Mouse (Mus musculus): ENCODE data around the gene Ggt6.
"Not testable (repeated sequence)": the region's sequence is repeated elsewhere in the genome, so short reads cannot be mapped to it uniquely, and the experiment has no call there.

Gene Ggt6

GRCm38 (mm10) chr11:72436756-72437650 lies 1.7 kb downstream of the Ggt6 start:
- ATAC-seq (ENCODE audit: insufficient number of reproducible peaks, low FRiP score, low TSS enrichment), result no peak

DNA sequence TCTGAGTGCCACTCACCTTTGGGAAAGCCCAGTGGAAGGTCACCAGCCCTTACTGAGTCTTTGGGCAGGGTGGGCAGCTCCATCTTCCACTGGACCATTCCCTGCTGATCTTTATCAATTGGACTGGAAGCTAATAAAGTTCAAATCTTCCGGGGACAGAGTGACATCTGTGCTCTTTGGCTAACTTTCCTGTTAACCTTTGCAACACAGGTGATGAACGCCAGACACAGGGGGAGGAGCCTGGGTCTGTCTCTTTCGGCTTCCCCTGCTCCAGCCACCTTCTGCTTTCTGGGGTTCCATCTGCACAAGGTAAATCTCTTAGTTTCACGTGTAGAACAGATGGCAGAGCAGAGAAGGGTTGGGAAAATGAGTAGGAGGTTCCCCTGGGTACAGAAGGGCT lies 3.1 kb downstream of the Ggt6 start:
- ATAC-seq (ENCODE audit: insufficient number of reproducible peaks, low FRiP score, low TSS enrichment), result no peak

- ATAC-seq (ENCODE audit: insufficient number of reproducible peaks, low FRiP score, low TSS enrichment), result not testable (repeated sequence)
Observed at GRCm38 (mm10) chr11:72440597-72440964, 5.3 kb downstream of the Ggt6 start.

- ATAC-seq (ENCODE audit: insufficient number of reproducible peaks, low FRiP score, low TSS enrichment), result peak; percentile 87
Observed at GRCm38 (mm10) chr11:72440965-72441664, 5.8 kb downstream of the Ggt6 start, which contains the start of gene Mybbp1a. Gene Mybbp1a, plus strand, starts transcription at chr11:72441355.

- ATAC-seq (ENCODE audit: insufficient number of reproducible peaks, low FRiP score, low TSS enrichment), result no peak
Observed at GRCm38 (mm10) chr11:72446311-72447105, 11.2 kb downstream of the Ggt6 start.

GRCm38 (mm10) chr11:72447475-72447874 lies 12.1 kb downstream of the Ggt6 start:
- ATAC-seq (ENCODE audit: insufficient number of reproducible peaks, low FRiP score, low TSS enrichment), result no peak

- no peak for ATAC-seq (ENCODE audit: insufficient number of reproducible peaks, low FRiP score, low TSS enrichment)
Observed at GRCm38 (mm10) chr11:72452140-72452665, 16.9 kb downstream of the Ggt6 start.

- ATAC-seq (ENCODE audit: insufficient number of reproducible peaks, low FRiP score, low TSS enrichment), result no peak
Observed at GRCm38 (mm10) chr11:72453105-72453953, 18.0 kb downstream of the Ggt6 start.

DNA sequence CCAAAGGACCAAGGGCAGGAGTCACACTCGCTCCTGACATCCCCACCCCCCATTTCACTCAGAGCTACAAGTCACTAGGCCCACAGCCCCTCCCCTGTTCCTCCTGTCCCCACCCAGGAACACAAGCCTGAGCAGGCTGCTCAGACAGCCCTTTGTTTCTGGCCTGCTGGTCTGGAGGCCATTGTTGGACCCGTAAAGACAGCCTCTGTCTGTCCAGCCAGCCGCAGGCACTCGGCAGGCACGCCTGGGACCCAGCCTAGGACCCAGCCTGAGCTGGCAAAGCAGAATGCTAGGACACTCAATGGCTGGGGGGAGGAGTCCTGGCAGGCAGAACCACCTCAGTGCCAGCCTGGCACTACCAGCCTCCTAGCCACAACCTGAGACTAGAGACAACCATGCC lies 20.4 kb downstream of the Ggt6 start:
- ATAC-seq (ENCODE audit: insufficient number of reproducible peaks, low FRiP score, low TSS enrichment), result no peak

DNA sequence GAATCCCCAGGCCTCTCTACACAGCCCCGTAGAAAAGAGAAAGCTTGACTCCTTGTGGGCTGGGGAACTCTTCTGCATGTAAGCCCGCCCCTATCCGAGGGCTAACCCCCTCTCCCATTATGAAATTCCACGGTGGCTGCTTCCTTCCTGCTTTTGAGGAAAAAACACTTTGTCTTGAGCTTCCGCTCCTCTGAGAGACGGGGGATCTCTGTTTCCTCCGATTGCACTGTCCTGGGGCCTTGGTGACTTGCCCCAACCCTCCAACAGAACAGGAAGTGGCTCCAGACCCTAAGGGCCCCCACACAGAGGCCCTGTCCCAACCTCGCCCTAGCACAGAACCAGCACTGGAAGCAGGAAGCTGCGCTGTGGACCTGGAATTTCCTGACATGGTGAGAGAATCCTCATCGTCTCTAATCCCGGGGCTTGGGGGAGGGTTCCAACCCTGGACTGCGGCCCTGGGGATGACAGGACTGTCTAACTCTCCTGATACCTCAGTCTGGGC lies 22.7 kb downstream of the Ggt6 start:
- ATAC-seq (ENCODE audit: insufficient number of reproducible peaks, low FRiP score, low TSS enrichment), result no peak

DNA sequence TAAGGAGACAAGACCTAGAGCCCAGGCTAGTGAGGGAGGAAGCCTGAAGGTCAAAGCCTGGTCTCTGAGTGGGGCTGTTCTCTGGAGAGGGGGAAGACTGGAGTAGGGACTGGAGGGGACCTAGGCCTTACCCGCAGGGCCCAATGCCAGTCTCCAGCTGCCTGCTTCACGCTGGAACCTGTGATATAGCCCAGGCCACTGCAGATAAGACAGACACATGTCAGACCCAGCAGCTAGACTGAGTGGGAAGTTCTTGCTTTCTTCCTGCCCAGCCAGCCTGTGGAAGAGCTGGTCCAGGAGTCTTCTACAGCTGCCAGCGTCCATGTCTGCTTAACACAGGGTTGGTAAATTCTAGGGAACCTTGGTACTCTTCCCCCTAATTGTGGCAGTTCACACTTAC lies 23.2 kb downstream of the Ggt6 start:
- no peak for ATAC-seq (ENCODE audit: insufficient number of reproducible peaks, low FRiP score, low TSS enrichment)

DNA sequence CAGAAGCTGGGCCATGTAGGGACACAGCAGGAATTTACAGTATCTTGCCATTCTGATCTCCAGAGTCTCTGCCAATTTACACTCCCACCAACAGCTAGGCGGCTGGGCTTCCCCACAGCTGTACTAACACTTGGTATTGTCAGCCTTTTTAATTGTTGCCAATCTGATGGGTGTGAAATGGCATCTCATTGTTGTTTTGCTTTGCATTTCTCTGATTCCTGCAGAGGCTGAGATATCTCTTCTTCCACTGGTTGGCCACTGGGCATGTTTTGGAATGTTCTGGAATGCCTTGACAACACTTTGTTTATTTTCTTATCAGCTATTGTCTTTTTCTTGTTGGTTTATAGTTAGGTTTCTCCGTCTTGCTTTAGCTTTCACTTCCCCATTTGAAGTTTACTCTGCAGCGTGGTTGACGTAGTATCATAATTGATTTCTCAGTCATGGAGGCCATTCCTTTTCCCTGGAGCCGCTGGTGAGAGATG lies 26.2 kb downstream of the Ggt6 start:
- no peak for ATAC-seq (ENCODE audit: insufficient number of reproducible peaks, low FRiP score, low TSS enrichment)

DNA sequence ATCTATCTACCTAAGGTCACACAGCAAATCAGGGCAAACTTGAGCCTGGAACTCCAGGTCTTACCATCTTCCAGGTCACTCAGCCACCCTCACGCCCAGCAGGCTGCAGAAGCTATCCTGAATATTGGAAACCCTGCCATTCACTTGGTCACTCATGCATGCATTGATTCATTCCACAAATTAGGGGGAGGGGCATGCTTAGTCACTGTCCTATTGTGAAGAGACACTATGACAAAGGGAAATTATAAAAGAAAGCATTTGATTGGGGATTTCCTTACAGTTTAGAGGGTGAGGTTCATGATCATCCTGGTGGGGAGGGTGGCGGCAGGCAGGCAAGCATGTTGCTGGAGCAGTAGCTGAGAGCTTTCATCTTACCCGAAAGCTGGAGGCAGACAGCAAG lies 29.5 kb downstream of the Ggt6 start:
- no peak for ATAC-seq (ENCODE audit: insufficient number of reproducible peaks, low FRiP score, low TSS enrichment)

DNA sequence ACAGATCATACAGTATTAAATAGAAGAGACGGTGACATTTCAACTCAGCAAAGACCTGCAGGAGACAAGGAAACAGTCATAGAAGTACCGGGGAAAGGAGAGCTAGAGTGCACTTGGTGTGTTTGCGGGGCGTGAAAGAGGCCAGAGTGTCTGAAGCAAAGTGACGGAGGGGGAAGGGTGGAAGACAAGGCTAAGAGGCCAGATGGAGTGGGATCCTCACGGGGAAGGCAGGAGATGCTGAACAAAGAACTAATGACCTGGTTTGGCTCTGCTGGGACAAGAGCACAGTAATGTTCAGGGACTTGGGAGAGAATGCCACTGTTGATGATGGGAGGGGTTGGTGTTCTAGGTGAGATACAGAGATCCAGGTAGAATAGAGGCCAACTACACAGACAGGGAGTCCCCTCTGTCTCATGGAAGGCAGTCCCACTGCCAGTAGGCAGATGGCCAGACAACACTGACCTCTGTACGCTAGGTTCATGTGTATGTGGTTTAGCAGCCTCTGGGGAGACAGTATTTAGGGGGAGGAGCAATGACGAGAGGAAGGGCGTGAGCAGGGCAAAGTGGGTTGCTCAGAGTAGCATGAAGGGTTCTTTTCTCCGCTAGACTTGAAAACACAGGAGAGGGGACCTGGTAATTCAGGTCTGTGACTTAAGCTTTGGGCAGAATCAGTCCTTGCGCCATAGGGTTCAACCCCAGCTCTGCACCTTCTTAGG lies 30.8 kb downstream of the Ggt6 start:
- ATAC-seq (ENCODE audit: insufficient number of reproducible peaks, low FRiP score, low TSS enrichment), result no peak

DNA sequence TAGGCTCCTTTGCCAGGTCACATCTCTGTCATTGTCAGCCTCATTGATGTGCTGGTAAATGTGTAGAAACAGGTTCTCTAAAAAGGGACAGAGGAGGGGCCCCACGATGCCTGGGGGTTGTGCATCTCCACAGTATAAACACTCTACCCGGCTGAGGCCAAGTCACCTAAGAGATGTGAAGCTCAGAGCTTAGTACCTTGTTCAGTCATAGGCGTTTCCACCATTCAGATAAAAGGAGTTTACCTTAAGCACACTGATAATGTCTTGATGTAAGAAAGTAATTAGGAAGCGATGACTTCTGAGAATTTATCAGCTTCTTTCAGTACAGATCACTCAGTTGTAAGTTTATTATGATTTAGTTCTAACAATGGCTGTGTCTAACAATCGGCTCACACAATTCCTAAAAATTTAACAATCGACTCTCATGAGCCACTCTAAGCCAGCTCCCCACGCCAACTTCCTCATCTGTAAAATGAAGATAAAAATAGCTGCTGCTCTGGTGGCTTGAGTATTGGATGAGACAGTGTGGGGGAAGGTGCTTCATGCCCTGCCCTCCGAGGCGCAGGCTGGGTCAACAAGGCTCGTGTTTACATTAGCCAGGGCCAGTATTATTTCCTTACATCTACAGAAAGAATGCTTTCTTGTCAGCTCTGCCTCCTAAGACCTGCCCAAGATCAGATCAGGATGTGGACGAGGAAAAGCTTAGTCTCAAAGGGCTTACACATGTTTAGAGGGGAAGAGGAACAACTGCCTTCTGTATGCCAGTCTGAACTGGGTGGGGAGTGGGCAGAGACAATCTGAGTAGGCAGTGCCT lies 31.6 kb downstream of the Ggt6 start:
- no peak for ATAC-seq (ENCODE audit: insufficient number of reproducible peaks, low FRiP score, low TSS enrichment)

DNA sequence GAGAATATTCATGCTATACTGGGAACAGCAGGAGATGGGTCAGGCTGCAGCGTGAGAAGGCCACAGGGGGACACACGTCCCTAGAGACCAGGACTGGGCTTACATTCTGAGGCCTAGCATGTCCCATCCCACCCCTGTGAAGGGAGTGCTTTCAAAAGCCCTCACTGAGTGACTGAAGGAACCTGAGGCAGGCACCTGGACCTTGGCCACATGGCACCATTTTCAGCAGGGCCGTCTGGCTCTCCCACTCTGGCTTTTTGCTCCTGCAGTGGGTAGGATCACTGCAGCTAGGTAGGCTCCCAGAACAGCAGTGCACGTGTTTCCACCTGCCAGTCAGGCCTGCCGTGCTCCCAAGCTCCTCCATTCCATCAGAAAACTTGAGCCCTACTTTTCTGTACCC lies 33.2 kb downstream of the Ggt6 start:
- ATAC-seq (ENCODE audit: insufficient number of reproducible peaks, low FRiP score, low TSS enrichment), result no peak

GRCm38 (mm10) chr11:72469217-72469616 lies 33.9 kb downstream of the Ggt6 start:
- ATAC-seq (ENCODE audit: insufficient number of reproducible peaks, low FRiP score, low TSS enrichment), result no peak

DNA sequence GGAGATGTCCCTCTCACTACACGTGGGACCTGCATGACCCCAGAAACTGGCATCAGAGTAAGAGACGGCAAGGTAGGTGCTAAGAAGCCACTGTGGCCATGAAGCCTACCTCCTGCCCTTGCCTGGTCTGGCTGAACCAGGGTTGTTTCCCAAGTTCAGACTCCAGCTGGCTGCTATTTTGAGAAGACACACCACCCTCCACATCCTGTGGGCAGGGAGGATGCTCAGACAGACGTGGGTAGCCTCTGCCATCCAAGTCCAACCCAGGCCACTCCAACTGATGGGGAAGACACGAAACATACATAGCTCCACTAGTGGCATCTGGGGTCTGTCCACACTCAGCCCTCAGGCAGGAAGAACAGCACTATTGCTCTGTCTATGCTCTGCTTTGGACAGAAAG lies 34.7 kb downstream of the Ggt6 start:
- ATAC-seq (ENCODE audit: insufficient number of reproducible peaks, low FRiP score, low TSS enrichment), result no peak

Measured in cerebellum, adult (tissue).